Mouse (Mus musculus): ENCODE measurements around the gene Hist2h3c1.

The Hist2h3c1 gene

DNA sequence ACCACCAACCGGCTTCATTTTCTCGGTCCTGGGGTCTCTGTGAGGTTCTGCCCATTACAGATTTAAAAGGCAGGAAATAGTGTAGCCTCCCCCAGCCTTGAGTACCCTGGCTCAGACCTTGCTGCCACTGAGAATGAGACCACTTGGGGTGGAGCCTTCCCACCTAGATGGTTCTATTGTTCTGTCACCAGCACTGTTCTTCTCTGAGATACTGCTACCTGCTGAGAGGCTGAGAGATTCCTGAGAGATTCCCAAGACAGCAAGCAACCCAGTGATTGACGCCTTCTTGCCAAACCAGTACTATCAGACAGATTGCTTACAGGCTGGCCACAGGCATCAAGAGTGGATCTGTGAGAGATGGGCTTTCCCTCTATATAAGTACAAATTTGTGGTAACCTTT is 42.7 kb downstream of the Hist2h3c1 start:
- WGBS: 83% methylated on average over 3 of the region's 3 CpGs

DNA sequence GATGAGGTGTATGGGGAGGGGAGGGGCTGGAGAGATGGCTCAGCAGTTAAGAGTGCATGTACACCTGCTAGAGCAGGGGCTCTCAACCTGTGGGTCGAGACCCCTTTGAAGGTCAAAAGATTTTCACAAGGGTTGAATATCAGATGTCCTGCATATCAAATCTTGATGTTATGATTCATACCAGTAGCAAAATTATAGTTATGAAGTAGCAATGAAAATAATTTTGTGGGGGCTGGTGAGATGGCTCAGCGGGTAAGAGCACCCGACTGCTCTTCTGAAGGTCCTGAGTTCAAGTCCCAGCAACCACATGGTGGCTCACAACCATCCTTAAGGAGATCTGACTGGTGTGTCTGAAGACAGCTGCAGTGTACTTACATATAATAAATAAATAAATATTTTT is 44.2 kb downstream of the Hist2h3c1 start:
- 95% methylated on average over 3 of the region's 3 CpGs for WGBS

DNA sequence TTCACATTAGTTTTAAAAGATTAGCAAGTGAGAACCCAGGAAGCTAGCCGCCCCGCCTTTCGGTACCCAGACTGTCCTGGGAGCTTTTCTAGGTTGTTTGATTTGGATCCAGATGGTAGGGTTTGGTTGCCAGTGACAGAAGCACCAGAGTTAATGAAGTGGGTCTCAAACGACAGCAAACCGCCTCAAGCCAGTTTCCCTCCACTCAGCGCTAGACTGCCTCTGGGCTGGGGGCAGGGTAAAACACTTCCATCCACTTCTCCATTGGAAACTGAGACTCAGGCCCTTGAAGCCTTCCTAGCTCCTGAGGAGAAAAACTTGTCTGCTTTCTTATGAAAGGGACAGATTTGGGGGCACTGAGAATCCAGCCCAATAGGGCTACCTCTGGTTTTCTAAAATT is 46.2 kb downstream of the Hist2h3c1 start:
- WGBS: 80% methylated on average over 6 of the region's 6 CpGs

DNA sequence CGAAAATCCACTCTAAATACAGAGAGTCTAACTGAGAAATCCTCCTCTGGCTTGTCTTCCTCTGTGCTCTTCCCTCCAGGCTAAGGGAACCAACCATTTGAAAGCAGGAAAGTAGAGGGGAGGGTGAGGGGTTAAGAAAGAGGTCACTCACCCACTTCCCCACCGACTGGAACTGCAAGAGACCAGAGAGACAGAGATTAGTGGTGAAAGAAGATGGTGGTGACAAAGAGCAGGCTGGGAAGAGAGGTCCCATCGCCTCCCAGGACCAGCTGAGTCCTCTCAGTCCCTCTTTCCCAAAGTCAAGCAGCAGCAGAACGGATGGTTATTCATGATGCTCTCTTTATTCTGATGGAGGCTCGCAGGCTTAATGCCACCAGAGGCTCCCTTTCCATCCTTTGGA is 46.9 kb downstream of the Hist2h3c1 start:
- WGBS: 61% methylated on average over 5 of the region's 5 CpGs

- WGBS: 77% methylated on average over 4 of the region's 4 CpGs
These were observed 47.3 kb downstream of the Hist2h3c1 start, which contains the start of gene Fcgr1 for GRCm38 (mm10) chr3:96293787-96294186. TSS of gene Fcgr1 (minus strand) at chr3:96293969.

Measured in cerebral cortex, adult 2 months (tissue).